Mouse (Mus musculus): ENCODE data around the gene Zdhhc11. TPM values are rescaled to one million over a fixed set of nuclear protein-coding genes. Genes with fewer than 3 reads are reported as not detected.
"Not testable (repeated sequence)": the region's sequence is repeated elsewhere in the genome, so short reads cannot be mapped to it uniquely, and the experiment has no call there.

Gene Zdhhc11
- polyA plus RNA-seq, 1 experiment from 2014 or later, result not detected

DNA sequence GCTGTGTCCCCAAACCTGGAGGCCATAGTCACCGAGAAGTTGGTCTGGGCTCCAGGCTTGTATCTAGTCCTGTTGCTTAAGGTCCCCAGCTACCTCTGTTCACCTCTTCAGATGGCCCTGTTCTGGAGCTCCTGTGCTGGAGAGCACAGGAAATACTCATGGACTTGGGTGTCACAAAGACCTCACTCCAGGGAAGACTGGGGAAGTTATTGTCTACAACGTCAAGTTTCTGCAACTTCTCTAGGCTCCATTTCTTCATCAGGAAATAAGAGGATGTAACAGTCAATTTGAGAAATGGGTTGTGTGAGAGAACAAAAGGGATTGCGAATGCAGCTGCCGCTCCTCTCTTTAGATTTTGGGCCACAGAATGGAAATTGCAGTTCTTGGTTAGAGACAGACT, 32.8 kb downstream of the Zdhhc11 start:
- Histone ChIP-seq H3K9me3 (ENCODE audit: control insufficient read depth, low read length) (no peaks in the 10 kb centered on the region), H3K9ac (ENCODE audit: low read depth, low read length) (no peak overlapping the region), H3K27ac (ENCODE audit: low read depth, low read length) (no peak overlapping the region), H3K4me2 (replicated peaks; ENCODE audit: low read depth, low read length) (no peak overlapping the region), H3K27me3 (ENCODE audit: control insufficient read depth, insufficient read depth, low read length) (no peaks in the 10 kb centered on the region), H3K4me3 (ENCODE audit: low read length) (no peak overlapping the region), H3K36me3 (ENCODE audit: control insufficient read depth, insufficient read depth, low read length) (no peaks in the 10 kb centered on the region), H3K4me1 (ENCODE audit: control insufficient read depth, insufficient read depth, low read length) (no peaks in the 10 kb centered on the region)
- 86% methylated on average over 4 of the region's 4 CpGs for WGBS
- ATAC-seq (ENCODE audit: low FRiP score, low TSS enrichment), result no peak

DNA sequence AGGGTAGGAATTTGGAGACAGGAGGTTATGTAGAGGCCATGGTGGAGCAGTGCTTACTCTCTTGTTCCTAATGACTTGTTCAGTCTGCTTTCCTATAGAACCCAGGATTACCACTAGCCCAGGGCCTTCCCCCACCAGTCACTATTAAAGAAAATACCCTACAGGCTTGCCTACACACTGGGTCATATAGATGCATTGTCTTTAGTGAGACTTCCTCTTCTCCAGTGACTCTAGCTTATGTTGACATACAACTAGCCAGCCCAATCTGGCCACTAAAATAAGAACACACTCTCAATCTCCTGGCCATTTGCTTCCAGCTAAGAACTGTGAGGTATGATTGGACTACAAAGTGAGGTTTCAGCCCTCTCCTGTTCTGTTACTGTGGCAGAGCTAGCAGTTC, 36.9 kb downstream of the Zdhhc11 start:
- Histone ChIP-seq H3K9me3 (ENCODE audit: control insufficient read depth, low read length) (no peaks in the 10 kb centered on the region), H3K4me3 (ENCODE audit: low read length) (no peak overlapping the region), H3K4me1 (ENCODE audit: control insufficient read depth, insufficient read depth, low read length) (no peaks in the 10 kb centered on the region), H3K27ac (ENCODE audit: low read depth, low read length) (no peak overlapping the region), H3K27me3 (ENCODE audit: control insufficient read depth, insufficient read depth, low read length) (no peaks in the 10 kb centered on the region), H3K4me2 (replicated peaks; ENCODE audit: low read depth, low read length) (no peak overlapping the region), H3K36me3 (ENCODE audit: control insufficient read depth, insufficient read depth, low read length) (no peaks in the 10 kb centered on the region), H3K9ac (ENCODE audit: low read depth, low read length) (no peak overlapping the region)
- ATAC-seq (ENCODE audit: low FRiP score, low TSS enrichment), result no peak

DNA sequence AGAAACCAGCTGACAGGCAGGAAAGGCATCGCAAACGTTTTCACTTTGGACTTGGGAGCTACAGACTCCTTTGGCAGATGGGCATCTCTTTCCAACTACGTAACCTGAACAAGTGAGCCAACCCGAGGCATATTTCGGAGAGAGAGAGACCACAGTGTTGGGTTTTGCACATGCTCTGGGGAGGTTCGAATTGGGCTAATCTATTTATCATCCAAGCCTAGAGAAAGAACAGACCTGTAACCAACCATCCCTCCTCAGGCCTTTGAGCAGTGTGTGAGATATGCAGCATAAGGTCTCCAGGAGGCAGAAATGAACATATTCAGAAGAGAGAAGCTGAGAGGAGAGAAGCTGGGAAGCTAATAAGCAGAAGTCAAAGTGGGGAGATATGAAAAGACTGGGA, 37.3 kb downstream of the Zdhhc11 start:
- Histone ChIP-seq H3K9ac (ENCODE audit: low read depth, low read length) (no peak overlapping the region), H3K27me3 (ENCODE audit: control insufficient read depth, insufficient read depth, low read length) (no peaks in the 10 kb centered on the region), H3K4me3 (ENCODE audit: low read length) (no peak overlapping the region), H3K4me2 (replicated peaks; ENCODE audit: low read depth, low read length) (no peak overlapping the region), H3K4me1 (ENCODE audit: control insufficient read depth, insufficient read depth, low read length) (no peaks in the 10 kb centered on the region), H3K36me3 (ENCODE audit: control insufficient read depth, insufficient read depth, low read length) (no peaks in the 10 kb centered on the region), H3K9me3 (ENCODE audit: control insufficient read depth, low read length) (no peaks in the 10 kb centered on the region), H3K27ac (ENCODE audit: low read depth, low read length) (no peak overlapping the region)
- no peak for ATAC-seq (ENCODE audit: low FRiP score, low TSS enrichment)
- WGBS, result 82% methylated on average over 6 of the region's 6 CpGs

DNA sequence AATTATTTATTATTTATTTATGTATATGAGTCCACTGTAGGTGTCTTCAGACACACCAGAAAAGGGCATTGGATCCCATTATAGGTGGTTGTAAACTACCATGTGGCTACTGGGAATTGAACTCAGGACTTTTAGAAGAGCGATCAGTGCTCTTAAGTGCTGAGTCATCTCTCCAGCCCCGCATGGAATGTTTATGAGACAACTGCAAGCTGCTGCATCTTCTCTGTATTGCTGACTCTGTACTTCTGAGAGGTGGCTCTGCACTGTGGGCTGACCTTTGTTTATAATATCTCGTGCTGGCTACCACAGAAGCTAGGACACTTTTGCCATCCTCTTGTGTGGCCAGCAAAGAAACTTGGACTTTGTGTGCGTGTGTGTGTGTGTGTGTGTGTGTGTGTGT, 37.8 kb downstream of the Zdhhc11 start:
- H3K27ac ChIP-seq (ENCODE audit: low read depth, low read length), result no peak overlapping the region
- 77% methylated on average over 4 of the region's 4 CpGs for WGBS
- H3K4me1 ChIP-seq (ENCODE audit: control insufficient read depth, insufficient read depth, low read length), result no peaks in the 10 kb centered on the region
- ATAC-seq (ENCODE audit: low FRiP score, low TSS enrichment), result no peak
- H3K4me3 ChIP-seq (ENCODE audit: low read length), result no peak overlapping the region
- H3K36me3 ChIP-seq (ENCODE audit: control insufficient read depth, insufficient read depth, low read length), result no peaks in the 10 kb centered on the region
- H3K27me3 ChIP-seq (ENCODE audit: control insufficient read depth, insufficient read depth, low read length), result no peaks in the 10 kb centered on the region
- H3K9ac ChIP-seq (ENCODE audit: low read depth, low read length), result no peak overlapping the region
- H3K4me2 ChIP-seq (replicated peaks; ENCODE audit: low read depth, low read length), result no peak overlapping the region
- no peaks in the 10 kb centered on the region for H3K9me3 ChIP-seq (ENCODE audit: control insufficient read depth, low read length)

DNA sequence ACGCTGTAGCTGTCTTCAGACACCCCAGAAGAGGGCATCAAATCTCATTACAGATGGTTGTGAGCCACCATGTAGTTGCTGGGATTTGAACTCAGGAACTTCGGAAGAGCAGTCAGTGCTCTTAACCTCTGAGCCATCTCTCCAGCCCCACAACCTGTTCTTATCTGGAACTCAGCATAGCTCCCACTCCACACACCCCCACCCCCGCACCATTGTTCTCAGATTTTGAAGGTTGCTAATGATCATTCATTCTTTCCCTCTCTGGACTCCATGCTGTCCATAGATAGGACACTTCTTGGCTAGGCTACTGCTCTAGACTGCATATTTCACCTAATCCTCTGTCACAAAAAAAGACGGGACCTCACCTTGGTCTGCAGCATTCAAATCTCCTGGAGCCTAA, 43.2 kb downstream of the Zdhhc11 start:
- H3K9ac ChIP-seq (ENCODE audit: low read depth, low read length); H3K4me2 ChIP-seq (replicated peaks; ENCODE audit: low read depth, low read length); H3K4me1 ChIP-seq (ENCODE audit: control insufficient read depth, insufficient read depth, low read length); H3K9me3 ChIP-seq (ENCODE audit: control insufficient read depth, low read length); H3K27ac ChIP-seq (ENCODE audit: low read depth, low read length); H3K36me3 ChIP-seq (ENCODE audit: control insufficient read depth, insufficient read depth, low read length); ATAC-seq (ENCODE audit: low FRiP score, low TSS enrichment); H3K4me3 ChIP-seq (ENCODE audit: low read length): not testable (repeated sequence)
- peaks cover 15% of the 10 kb centered on the region for H3K27me3 ChIP-seq (ENCODE audit: control insufficient read depth, insufficient read depth, low read length)
- whole genome bisulfite sequencing, result 87% methylated on average over 4 of the region's 4 CpGs

DNA sequence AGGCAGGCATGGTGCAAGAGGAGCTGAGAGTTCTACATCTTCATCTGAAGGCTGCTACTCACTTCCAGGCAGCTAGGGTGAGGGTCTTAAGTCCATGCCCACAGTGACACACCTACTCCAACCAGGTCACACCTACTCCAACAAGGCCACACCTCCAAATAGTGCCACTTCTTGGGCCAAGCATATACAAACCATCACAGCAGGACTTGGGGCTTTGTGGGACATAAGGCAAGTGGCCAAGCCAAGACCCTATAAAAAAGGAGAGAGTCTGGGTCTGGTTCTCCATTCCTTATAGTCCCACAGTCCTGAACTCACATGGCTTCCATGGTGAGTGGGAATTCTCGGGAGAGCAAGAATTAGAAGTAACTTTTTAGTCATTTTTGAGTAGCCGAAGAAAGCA, 44.6 kb downstream of the Zdhhc11 start:
- H3K27me3 ChIP-seq (ENCODE audit: control insufficient read depth, insufficient read depth, low read length), result peaks cover 18% of the 10 kb centered on the region
- H3K9ac ChIP-seq (ENCODE audit: low read depth, low read length); H3K4me3 ChIP-seq (ENCODE audit: low read length); ATAC-seq (ENCODE audit: low FRiP score, low TSS enrichment); H3K27ac ChIP-seq (ENCODE audit: low read depth, low read length); H3K9me3 ChIP-seq (ENCODE audit: control insufficient read depth, low read length); H3K36me3 ChIP-seq (ENCODE audit: control insufficient read depth, insufficient read depth, low read length); H3K4me1 ChIP-seq (ENCODE audit: control insufficient read depth, insufficient read depth, low read length); H3K4me2 ChIP-seq (replicated peaks; ENCODE audit: low read depth, low read length): not testable (repeated sequence)
- WGBS, result 73% methylated on average over 2 of the region's 2 CpGs

DNA sequence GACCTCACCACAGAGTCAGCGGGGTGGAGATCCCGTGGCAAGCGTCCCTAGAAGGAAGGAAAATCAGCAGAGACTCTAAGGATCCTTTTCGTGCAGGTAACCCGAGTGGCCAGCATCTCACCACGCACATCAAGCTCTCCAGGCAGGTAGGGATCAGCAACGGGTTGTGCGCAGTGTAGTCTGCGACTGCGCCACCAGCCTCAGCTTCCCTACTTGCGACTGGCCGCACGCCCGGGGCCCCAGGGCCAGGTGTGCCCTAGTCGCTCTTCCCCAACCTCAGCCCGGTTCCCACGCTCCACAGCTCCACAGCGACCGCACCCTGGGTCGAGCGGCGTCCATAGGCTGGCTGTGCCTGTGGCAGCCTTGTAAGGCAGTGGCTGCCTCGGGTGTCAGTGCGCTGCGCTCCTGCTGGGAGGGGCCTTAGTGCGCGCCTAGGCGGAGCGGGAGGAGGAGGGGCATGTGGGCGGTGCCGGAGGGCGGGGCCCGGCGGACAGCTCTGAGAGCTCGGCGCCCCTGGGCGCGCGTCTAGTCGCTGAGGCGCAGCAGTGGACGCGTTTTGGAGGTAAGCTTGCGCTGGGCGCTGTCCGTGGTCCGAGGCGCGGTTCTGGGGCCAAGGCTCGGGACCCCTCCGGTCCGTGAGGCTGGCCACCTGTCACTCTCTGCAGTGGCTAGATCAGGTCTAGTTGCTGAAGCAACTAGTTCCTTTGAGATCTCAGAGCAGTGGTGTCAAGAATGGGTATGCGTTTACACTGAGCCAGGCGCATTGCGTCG, 45.5 kb downstream of the Zdhhc11 start, which contains the start of gene Tppp:
Gene Tppp (plus strand): TSS at position 460 of the 771 bp plus-strand sequence.
- Histone ChIP-seq H3K27me3 (ENCODE audit: control insufficient read depth, insufficient read depth, low read length) (peaks cover 18% of the 10 kb centered on the region), H3K27ac (ENCODE audit: low read depth, low read length) (no peak within 1 kb of the TSS), H3K4me2 (replicated peaks; ENCODE audit: low read depth, low read length) (peak within 1 kb of the TSS; percentile 98), H3K36me3 (ENCODE audit: control insufficient read depth, insufficient read depth, low read length) (no peaks in the 10 kb centered on the region), H3K4me3 (ENCODE audit: low read length) (peak within 1 kb of the TSS; percentile 52), H3K9ac (ENCODE audit: low read depth, low read length) (peak within 1 kb of the TSS; percentile 37), H3K4me1 (ENCODE audit: control insufficient read depth, insufficient read depth, low read length) (0 out of 2 replicates have a peak, but pooled peaks cover 4% of the 10 kb centered on the region), H3K9me3 (ENCODE audit: control insufficient read depth, low read length) (no peaks in the 10 kb centered on the region)
- peak; percentile 97 for ATAC-seq (ENCODE audit: low FRiP score, low TSS enrichment)
- under 1% methylated on average over 53 of the region's 56 CpGs for WGBS

DNA sequence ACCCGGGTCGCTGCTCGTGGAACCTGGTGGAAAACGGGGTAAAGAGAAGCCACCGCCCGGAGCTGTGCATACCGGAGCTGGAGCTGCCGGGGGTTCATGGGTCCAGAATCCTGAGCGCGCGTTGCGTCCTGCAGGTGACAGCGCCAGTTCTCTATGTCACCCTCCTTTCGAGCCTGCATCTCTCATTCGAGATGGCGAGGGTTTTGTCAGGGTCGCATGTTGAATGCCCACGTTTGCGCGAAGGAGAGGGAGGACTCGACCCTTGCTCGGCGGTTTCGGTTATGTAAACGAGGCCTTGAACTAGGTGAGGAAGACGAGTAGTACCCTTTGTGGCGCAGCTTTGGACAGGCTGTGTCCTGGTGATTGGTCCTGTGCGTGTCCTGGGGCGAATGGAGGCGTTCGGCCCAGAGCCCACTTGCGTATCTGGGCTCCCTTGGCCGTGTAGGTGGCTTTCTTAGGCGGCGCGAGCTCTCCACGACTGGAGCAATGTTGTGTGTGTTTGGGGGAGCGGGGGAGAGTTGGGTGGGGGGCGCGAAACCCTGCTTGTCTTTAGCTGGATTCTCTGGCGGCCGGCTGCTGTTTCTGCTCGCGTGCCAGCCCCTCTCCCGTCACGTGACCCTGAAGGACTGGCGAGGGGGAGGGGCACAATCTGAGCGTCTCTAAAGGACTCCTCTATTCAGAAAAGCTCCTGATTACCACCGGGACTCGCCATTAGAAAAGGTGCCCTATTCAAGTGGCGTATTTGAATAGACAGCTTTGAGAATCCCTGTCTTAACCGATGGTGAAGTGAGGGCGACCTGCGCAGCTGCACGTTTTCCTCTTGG, 46.4 kb downstream of the Zdhhc11 start:
- peaks cover 18% of the 10 kb centered on the region for H3K27me3 ChIP-seq (ENCODE audit: control insufficient read depth, insufficient read depth, low read length)
- WGBS, result under 1% methylated on average over 55 of the region's 55 CpGs

DNA sequence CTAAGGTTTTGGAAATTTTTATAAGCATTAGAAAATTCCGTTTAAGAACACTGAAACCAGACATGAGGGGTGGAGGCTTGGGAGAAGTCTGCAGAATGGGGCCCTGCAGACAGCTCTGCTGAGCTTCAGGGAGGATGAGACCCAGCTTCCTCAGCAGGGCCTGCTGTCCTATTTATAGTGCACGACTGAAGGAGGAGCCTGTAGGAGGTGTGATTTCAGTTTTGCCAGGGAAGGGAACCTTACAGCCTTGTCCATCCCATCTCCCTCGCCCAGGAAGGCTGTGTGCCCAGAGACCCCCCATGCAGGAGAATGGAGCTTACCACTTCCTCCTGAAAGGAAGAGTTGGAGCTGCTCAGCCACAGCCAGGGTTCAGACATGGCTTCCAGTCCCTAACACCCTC, 47.0 kb downstream of the Zdhhc11 start:
- ATAC-seq (ENCODE audit: low FRiP score, low TSS enrichment), result no peak
- Histone ChIP-seq H3K27ac (ENCODE audit: low read depth, low read length) (no peak overlapping the region), H3K4me1 (ENCODE audit: control insufficient read depth, insufficient read depth, low read length) (0 out of 2 replicates have a peak, but pooled peaks cover 4% of the 10 kb centered on the region), H3K9ac (ENCODE audit: low read depth, low read length) (no peak overlapping the region), H3K36me3 (ENCODE audit: control insufficient read depth, insufficient read depth, low read length) (no peaks in the 10 kb centered on the region), H3K27me3 (ENCODE audit: control insufficient read depth, insufficient read depth, low read length) (peaks cover 18% of the 10 kb centered on the region), H3K9me3 (ENCODE audit: control insufficient read depth, low read length) (no peaks in the 10 kb centered on the region), H3K4me3 (ENCODE audit: low read length) (peak overlapping the region; percentile 52), H3K4me2 (replicated peaks; ENCODE audit: low read depth, low read length) (peak overlapping the region; percentile 98)
- WGBS, result 12% methylated on average over 3 of the region's 3 CpGs

More for the DNA sequence above, 46.4 kb downstream of the Zdhhc11 start:
- Histone ChIP-seq H3K4me3 (ENCODE audit: low read length) (peak overlapping the region; percentile 52), H3K9me3 (ENCODE audit: control insufficient read depth, low read length) (no peaks in the 10 kb centered on the region), H3K4me1 (ENCODE audit: control insufficient read depth, insufficient read depth, low read length) (0 out of 2 replicates have a peak, but pooled peaks cover 4% of the 10 kb centered on the region), H3K36me3 (ENCODE audit: control insufficient read depth, insufficient read depth, low read length) (no peaks in the 10 kb centered on the region), H3K27ac (ENCODE audit: low read depth, low read length) (no peak overlapping the region), H3K9ac (ENCODE audit: low read depth, low read length) (peak overlapping the region; percentile 34; the same call in 1 of the 2 replicates), H3K4me2 (replicated peaks; ENCODE audit: low read depth, low read length) (peak overlapping the region; percentile 98)
- peak; percentile 28 for ATAC-seq (ENCODE audit: low FRiP score, low TSS enrichment)

All from kidney, embryonic 14.5 days (tissue).